Mouse (Mus musculus) urinary bladder, adult 18-20 months (tissue): ENCODE measurements around the gene Lmod1.
"Not testable (repeated sequence)": the region's sequence is repeated elsewhere in the genome, so short reads cannot be mapped to it uniquely, and the experiment has no call there.

Experiments
- DNase-seq, 2 experiments: peaks; one replicate each; pipeline ENCODE4 v3.0.0; 2022; ENCODE audit warnings: low spot score in 2 of 2, mixed read lengths in 2 of 2

Gene Lmod1

GRCm38 (mm10) chr1:135362115-135362514, 37.5 kb downstream of the Lmod1 start:
- DNase-seq: no peak

- DNase-seq: no peak
Measured at GRCm38 (mm10) chr1:135363446-135363845, 38.8 kb downstream of the Lmod1 start.

- DNase-seq: no peak
Measured at GRCm38 (mm10) chr1:135366380-135366779, 41.8 kb downstream of the Lmod1 start.

- no peak for DNase-seq
Measured at GRCm38 (mm10) chr1:135367005-135367404, 42.4 kb downstream of the Lmod1 start.

- DNase-seq: no peak
Measured at GRCm38 (mm10) chr1:135367595-135367994, 43.0 kb downstream of the Lmod1 start.

GRCm38 (mm10) chr1:135368245-135368644, 43.6 kb downstream of the Lmod1 start:
- peak; percentile 78 to 82 for DNase-seq

GRCm38 (mm10) chr1:135368982-135369381, 44.4 kb downstream of the Lmod1 start:
- peak; percentile 46 to 60 for DNase-seq

- DNase-seq: no peak
Measured at GRCm38 (mm10) chr1:135369415-135369814, 44.8 kb downstream of the Lmod1 start.

GRCm38 (mm10) chr1:135373171-135373677, 48.6 kb downstream of the Lmod1 start:
- no peak for DNase-seq

GRCm38 (mm10) chr1:135374175-135374867, 49.7 kb downstream of the Lmod1 start:
- DNase-seq: no peak

GRCm38 (mm10) chr1:135374868-135375581, 50.4 kb downstream of the Lmod1 start, which contains the start of gene Shisa4:
Gene Shisa4 (minus strand): TSS chr1:135375237.
- peak in 1 of 2 experiments; percentile 47 for DNase-seq

GRCm38 (mm10) chr1:135378576-135378975, 54.0 kb downstream of the Lmod1 start:
- DNase-seq: no peak

GRCm38 (mm10) chr1:135379048-135379447, 54.4 kb downstream of the Lmod1 start:
- DNase-seq: no peak

GRCm38 (mm10) chr1:135380071-135380991, 55.7 kb downstream of the Lmod1 start:
- no peak for DNase-seq

- DNase-seq: not testable (repeated sequence)
Measured at GRCm38 (mm10) chr1:135381560-135381959, 57.0 kb downstream of the Lmod1 start.

GRCm38 (mm10) chr1:135384171-135384570, 59.6 kb downstream of the Lmod1 start:
- DNase-seq: no peak

GRCm38 (mm10) chr1:135385161-135385560, 60.6 kb downstream of the Lmod1 start:
- no peak for DNase-seq

- no peak for DNase-seq
Measured at GRCm38 (mm10) chr1:135399466-135399865, 74.9 kb downstream of the Lmod1 start.

GRCm38 (mm10) chr1:135401452-135402110, 77.0 kb downstream of the Lmod1 start:
- no peak for DNase-seq

- no peak for DNase-seq
Measured at GRCm38 (mm10) chr1:135405356-135405755, 80.7 kb downstream of the Lmod1 start.

- no peak for DNase-seq
Measured at GRCm38 (mm10) chr1:135408973-135409372, 84.4 kb downstream of the Lmod1 start.
